Mouse (Mus musculus): ENCODE results near the gene Jak1. TPM values are rescaled to one million over a fixed set of nuclear protein-coding genes. Genes with fewer than 3 reads are reported as not detected.

Gene Jak1
- total and polyA plus RNA-seq, 2 experiments from 2014 or later = 68.7 to 71.1 TPM

DNA sequence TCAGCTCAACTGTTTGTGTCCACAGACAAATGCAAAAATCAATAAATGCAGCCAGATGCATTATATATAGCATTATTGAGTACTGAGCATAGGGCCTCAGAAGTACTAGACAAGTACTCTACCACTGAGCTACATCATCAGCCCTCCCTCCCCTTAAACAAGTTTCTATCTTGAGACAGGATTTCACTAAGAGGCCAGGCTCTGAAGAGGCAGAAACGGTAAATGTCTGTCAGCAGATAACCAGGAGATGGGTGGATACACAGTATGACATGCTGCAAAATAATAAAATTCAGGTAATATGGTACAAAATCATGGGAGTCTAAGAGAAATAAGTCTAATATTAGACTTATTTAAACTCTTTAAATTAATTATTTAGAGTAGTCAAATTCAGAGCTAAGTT, 61.6 kb downstream of the Jak1 start:
- no peak for TF ChIP-seq CTCF (IDR thresholded peaks at IDR 0.05; ENCODE audit: low read depth)
- 85% methylated on average over 1 of the region's 1 CpGs for WGBS
- H3K27me3 ChIP-seq (ENCODE audit: insufficient read depth, low read length) = no peaks in the 10 kb centered on the region
- no peaks in the 10 kb centered on the region for H3K9me3 ChIP-seq (ENCODE audit: low read length)
- H3K36me3 ChIP-seq (ENCODE audit: insufficient read depth) = no peaks in the 10 kb centered on the region
- DNase-seq (no peak), ATAC-seq (no peak)
- H3K27ac ChIP-seq (ENCODE audit: low read depth, low read length) = no peak overlapping the region
- no peak overlapping the region for H3K9ac ChIP-seq
- no peak overlapping the region for H3K4me2 ChIP-seq (ENCODE audit: low read depth)
- H3K4me3 ChIP-seq (ENCODE audit: low read depth, low read length) = no peak overlapping the region
- no peaks in the 10 kb centered on the region; the same call in 1 of the 2 replicates for H3K4me1 ChIP-seq (ENCODE audit: insufficient read depth)

- Histone ChIP-seq H3K4me1 (ENCODE audit: insufficient read depth) (peaks cover 5% of the 10 kb centered on the region; the same call in 1 of the 2 replicates), H3K36me3 (ENCODE audit: insufficient read depth) (no peaks in the 10 kb centered on the region), H3K27ac (ENCODE audit: low read depth, low read length) (no peak overlapping the region), H3K9me3 (ENCODE audit: low read length) (no peaks in the 10 kb centered on the region), H3K4me2 (ENCODE audit: low read depth) (no peak overlapping the region), H3K4me3 (ENCODE audit: low read depth, low read length) (no peak overlapping the region), H3K9ac (no peak overlapping the region), H3K27me3 (ENCODE audit: insufficient read depth, low read length) (no peaks in the 10 kb centered on the region)
- TF ChIP-seq CTCF (IDR thresholded peaks at IDR 0.05; ENCODE audit: low read depth) = no peak
- 91% methylated on average over 10 of the region's 10 CpGs for WGBS
- DNase-seq = no peak
- no peak for ATAC-seq
These were observed 62.5 kb downstream of the Jak1 start for GRCm38 (mm10) chr4:101202626-101203025.

- 94% methylated on average over 8 of the region's 8 CpGs for WGBS
- no peaks in the 10 kb centered on the region for H3K36me3 ChIP-seq (ENCODE audit: insufficient read depth)
- DNase-seq (no peak), ATAC-seq (no peak)
- H3K9ac ChIP-seq = no peak overlapping the region
- peaks cover 6% of the 10 kb centered on the region; the same call in 1 of the 2 replicates for H3K4me1 ChIP-seq (ENCODE audit: insufficient read depth)
- no peak overlapping the region for H3K4me2 ChIP-seq (ENCODE audit: low read depth)
- H3K4me3 ChIP-seq (ENCODE audit: low read depth, low read length) = no peak overlapping the region
- H3K27ac ChIP-seq (ENCODE audit: low read depth, low read length) = no peak overlapping the region
- no peaks in the 10 kb centered on the region for H3K9me3 ChIP-seq (ENCODE audit: low read length)
- no peak for TF ChIP-seq CTCF (IDR thresholded peaks at IDR 0.05; ENCODE audit: low read depth)
- H3K27me3 ChIP-seq (ENCODE audit: insufficient read depth, low read length) = no peaks in the 10 kb centered on the region
These were observed 65.5 kb downstream of the Jak1 start for GRCm38 (mm10) chr4:101199433-101200081.

DNA sequence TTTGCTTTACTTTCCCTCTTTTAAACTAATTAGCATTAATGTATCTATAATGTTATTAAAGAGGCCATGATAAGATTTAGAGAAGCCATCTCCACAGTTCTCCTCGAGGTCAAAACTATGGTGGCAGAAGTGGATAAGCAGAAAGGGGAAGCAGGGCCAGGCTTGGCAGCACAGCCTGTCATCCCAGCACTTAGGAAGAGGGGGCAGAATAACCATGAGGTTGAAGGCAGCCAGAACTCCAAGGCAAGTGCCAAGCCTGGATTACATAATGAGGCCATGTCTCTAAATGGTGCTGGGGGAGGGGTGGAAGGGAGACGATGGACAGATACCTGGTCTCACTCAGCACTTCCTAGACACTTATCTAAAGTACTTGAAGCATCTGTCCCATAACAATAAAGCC, 66.7 kb downstream of the Jak1 start:
- Histone ChIP-seq H3K4me3 (ENCODE audit: low read depth, low read length) (no peak overlapping the region), H3K9me3 (ENCODE audit: low read length) (no peaks in the 10 kb centered on the region), H3K4me2 (ENCODE audit: low read depth) (no peak overlapping the region), H3K27ac (ENCODE audit: low read depth, low read length) (no peak overlapping the region), H3K36me3 (ENCODE audit: insufficient read depth) (no peaks in the 10 kb centered on the region), H3K27me3 (ENCODE audit: insufficient read depth, low read length) (no peaks in the 10 kb centered on the region), H3K4me1 (ENCODE audit: insufficient read depth) (peaks cover 6% of the 10 kb centered on the region; the same call in 1 of the 2 replicates), H3K9ac (no peak overlapping the region)
- DNase-seq (peak; percentile 39), ATAC-seq (peak; percentile 75)
- 35% methylated on average over 2 of the region's 2 CpGs for WGBS
- peak; percentile 45 for TF ChIP-seq CTCF (IDR thresholded peaks at IDR 0.05; ENCODE audit: low read depth)

DNA sequence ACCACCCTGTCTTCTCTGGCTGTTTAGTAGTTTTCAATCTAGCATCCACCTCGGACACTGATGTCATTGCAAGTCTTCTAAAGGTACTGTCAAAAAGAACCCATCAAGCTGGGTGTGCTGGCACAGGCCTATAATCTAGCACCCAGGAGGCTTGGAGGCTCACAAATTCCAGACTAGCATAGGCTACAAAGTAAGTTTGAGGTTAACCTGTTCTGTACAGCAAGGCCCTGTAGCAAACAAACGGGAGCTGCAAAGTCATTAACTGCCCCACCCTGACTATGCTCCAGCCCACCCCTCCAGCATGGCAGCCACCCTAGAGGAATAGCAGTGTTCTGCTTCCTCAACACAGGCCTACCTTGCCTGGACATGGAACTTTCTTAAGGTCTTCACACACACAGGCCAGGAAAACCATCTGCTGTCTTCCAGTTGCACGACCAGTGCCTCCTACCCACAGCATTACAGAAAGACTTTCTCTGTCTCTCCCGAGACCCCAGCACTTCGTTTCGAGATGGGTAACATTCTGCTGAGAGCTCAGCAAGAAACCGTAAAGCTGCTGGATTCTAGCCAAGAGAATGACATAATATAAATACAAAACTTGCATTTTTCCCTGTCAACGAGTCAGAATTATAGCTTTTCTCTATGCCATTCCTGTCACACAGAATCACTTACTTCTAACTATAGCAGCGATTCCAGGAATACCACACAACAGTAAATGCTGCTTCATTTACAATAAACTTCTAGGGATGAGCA, 67.5 kb downstream of the Jak1 start:
- Histone ChIP-seq H3K27ac (ENCODE audit: low read depth, low read length) (no peak overlapping the region), H3K36me3 (ENCODE audit: insufficient read depth) (no peaks in the 10 kb centered on the region), H3K4me1 (ENCODE audit: insufficient read depth) (peaks cover 6% of the 10 kb centered on the region; the same call in 1 of the 2 replicates), H3K4me3 (ENCODE audit: low read depth, low read length) (no peak overlapping the region), H3K4me2 (ENCODE audit: low read depth) (no peak overlapping the region), H3K27me3 (ENCODE audit: insufficient read depth, low read length) (no peaks in the 10 kb centered on the region), H3K9me3 (ENCODE audit: low read length) (no peaks in the 10 kb centered on the region), H3K9ac (no peak overlapping the region)
- TF ChIP-seq CTCF (IDR thresholded peaks at IDR 0.05; ENCODE audit: low read depth) = no peak
- 45% methylated on average over 9 of the region's 9 CpGs for WGBS
- ATAC-seq (peak; percentile 57), DNase-seq (peak; percentile 50)

- no peak overlapping the region for H3K4me3 ChIP-seq (ENCODE audit: low read depth, low read length)
- H3K27me3 ChIP-seq (ENCODE audit: insufficient read depth, low read length) = no peaks in the 10 kb centered on the region
- ATAC-seq = no peak
- H3K9ac ChIP-seq = no peak overlapping the region
- whole genome bisulfite sequencing = 72% methylated on average over 2 of the region's 2 CpGs
- peaks cover 6% of the 10 kb centered on the region; the same call in 1 of the 2 replicates for H3K4me1 ChIP-seq (ENCODE audit: insufficient read depth)
- H3K9me3 ChIP-seq (ENCODE audit: low read length) = no peaks in the 10 kb centered on the region
- H3K27ac ChIP-seq (ENCODE audit: low read depth, low read length) = no peak overlapping the region
- TF ChIP-seq CTCF (IDR thresholded peaks at IDR 0.05; ENCODE audit: low read depth) = no peak
- DNase-seq = no peak
- no peak overlapping the region for H3K4me2 ChIP-seq (ENCODE audit: low read depth)
- peaks cover 1% of the 10 kb centered on the region; the same call in 1 of the 2 replicates for H3K36me3 ChIP-seq (ENCODE audit: insufficient read depth)
These were observed 68.7 kb downstream of the Jak1 start for GRCm38 (mm10) chr4:101196407-101196806.

DNA sequence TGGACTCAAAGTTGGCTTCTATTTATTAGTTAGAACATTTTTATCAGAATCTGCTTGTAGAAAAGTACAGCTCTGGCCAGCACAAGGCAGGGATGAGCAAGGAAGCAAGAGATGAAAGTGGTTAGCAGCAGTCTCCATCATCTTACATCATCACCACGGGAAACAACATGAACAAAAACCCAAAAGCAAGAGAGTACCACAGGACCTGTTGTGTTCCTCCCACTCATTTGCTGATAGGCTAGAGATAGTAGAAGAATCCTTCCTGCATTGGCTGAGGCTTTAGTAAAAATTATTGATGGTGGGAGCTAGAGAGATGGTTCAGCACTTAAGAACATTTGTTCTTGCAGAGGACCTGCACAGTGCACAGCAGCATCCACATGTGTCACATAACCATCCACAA, 70.9 kb downstream of the Jak1 start:
- DNase-seq = no peak
- Histone ChIP-seq H3K4me1 (ENCODE audit: insufficient read depth) (peaks cover 6% of the 10 kb centered on the region; the same call in 1 of the 2 replicates), H3K9me3 (ENCODE audit: low read length) (no peaks in the 10 kb centered on the region), H3K4me2 (ENCODE audit: low read depth) (no peak overlapping the region), H3K27ac (ENCODE audit: low read depth, low read length) (no peak overlapping the region), H3K27me3 (ENCODE audit: insufficient read depth, low read length) (no peaks in the 10 kb centered on the region), H3K9ac (no peak overlapping the region), H3K4me3 (ENCODE audit: low read depth, low read length) (no peak overlapping the region), H3K36me3 (ENCODE audit: insufficient read depth) (peaks cover 7% of the 10 kb centered on the region; the same call in 1 of the 2 replicates)
- no peak for ATAC-seq
- WGBS = 80% methylated on average over 1 of the region's 1 CpGs
- no peak for TF ChIP-seq CTCF (IDR thresholded peaks at IDR 0.05; ENCODE audit: low read depth)

All from forebrain, postnatal 0 days (tissue).